Mouse (Mus musculus): ENCODE data around the gene Arhgdib. TPM values are rescaled to one million over a fixed set of nuclear protein-coding genes. Genes with fewer than 3 reads are reported as not detected.

Arhgdib gene
- total and polyA plus RNA-seq, 3 experiments = 321 to 1,150 (median 355) TPM

DNA sequence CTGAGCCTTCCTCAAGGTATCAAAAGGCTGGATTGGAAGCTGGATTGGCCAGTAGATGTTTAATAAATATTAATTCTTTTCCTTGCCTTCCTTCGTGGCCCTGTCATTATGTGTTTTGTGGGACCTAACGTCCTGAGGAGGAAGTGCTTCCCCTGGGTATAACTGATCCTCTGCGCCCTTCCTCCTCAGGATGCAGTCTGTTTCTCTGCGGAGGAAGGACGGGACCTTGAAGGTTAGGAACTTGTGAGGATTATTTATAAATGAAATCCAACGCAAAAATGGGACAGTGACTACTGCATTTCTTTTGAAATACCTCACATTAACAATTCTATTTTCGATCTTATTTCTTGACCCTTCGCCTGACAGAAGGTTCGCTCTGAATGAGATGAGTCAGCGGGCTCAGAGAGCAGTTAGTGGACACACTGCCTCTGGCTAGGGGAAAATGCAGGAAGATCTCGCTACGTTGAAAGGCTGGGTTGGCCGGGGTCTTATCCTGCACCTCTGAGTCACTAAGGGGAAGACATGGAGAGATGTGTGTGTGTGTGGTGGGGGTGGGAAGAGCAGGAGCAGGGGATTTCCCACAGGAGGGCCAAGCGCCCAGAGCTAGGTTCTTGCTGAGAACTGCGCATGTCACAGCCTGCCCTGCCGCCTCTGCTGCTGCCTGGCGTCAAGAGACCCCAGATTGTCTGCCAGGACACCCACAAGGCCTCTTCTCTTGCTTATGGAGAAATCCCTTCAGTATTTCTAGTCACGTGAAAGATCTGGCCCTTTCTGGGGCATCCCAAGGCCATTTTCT is 3.2 kb downstream of the Arhgdib start (continued):
- TF ChIP-seq TCF12 (IDR thresholded peaks at IDR 0.05; ENCODE audit: low read depth, low read length) (peak; percentile 73), GABPA (IDR thresholded peaks at IDR 0.05; ENCODE audit: insufficient replicate concordance, low read depth, low read length) (no peak), MAFK (IDR thresholded peaks at IDR 0.05; ENCODE audit: insufficient replicate concordance, low read length) (no peak), KAT2A (IDR thresholded peaks at IDR 0.05; ENCODE audit: insufficient replicate concordance, low read length) (no peak), MXI1 (IDR thresholded peaks at IDR 0.05; ENCODE audit: low read depth, low read length) (peak; percentile 7; the same call in 1 of the 2 replicates), HCFC1 (IDR thresholded peaks at IDR 0.05; ENCODE audit: low read depth, low read length) (no peak), RAD21 (IDR thresholded peaks at IDR 0.05; ENCODE audit: low read depth, low read length) (no peak), MEF2A (IDR thresholded peaks at IDR 0.05; ENCODE audit: borderline replicate concordance, low read depth, low read length) (peak; percentile 64; the same call in 1 of the 2 replicates), USF1 (IDR thresholded peaks at IDR 0.05; ENCODE audit: low read depth, low read length) (no peak), IRF4 (IDR thresholded peaks at IDR 0.05; ENCODE audit: low read depth, low read length) (peak; percentile 23; the same call in 1 of the 2 replicates), JUN (IDR thresholded peaks at IDR 0.05; ENCODE audit: insufficient read depth, low read depth, low read length) (no peak), BHLHE40 (IDR thresholded peaks at IDR 0.05; ENCODE audit: low read depth, low read length) (peak; percentile 28; the same call in 1 of the 2 replicates)

DNA sequence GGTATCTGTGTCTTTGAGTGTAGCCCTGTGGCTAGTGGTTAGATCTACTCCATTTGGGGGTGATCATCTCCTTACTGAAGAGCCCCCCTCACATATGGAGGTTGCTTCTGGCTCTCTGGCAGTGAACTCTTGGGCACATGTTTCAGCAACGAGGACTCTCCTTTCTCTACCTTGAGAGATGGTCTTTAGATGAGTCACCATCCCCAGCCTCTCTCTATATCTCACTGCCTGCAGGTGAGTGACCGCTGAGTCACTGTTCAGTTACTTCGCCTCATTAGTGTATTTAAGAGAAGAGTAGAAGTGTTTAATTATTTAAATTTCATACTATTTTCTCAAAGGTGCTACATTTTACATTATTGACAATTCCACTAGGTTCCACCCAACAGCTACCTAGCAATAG is 4.6 kb downstream of the Arhgdib start:
- Histone ChIP-seq H3K4me2 (ENCODE audit: insufficient read depth, low read depth, poor library complexity, severe bottlenecking) (peak overlapping the region; percentile 99), H3K9ac (ENCODE audit: insufficient read depth, low read depth) (peak overlapping the region; percentile 90), H3K79me2 (replicated peaks; ENCODE audit: control insufficient read depth, extremely low read depth, insufficient read depth, poor library complexity, severe bottlenecking) (peaks cover 89% of the 10 kb centered on the region), H3K36me3 (replicated peaks in 1 of 2; ENCODE audit: control insufficient read depth in 1 of 2, insufficient read depth in 1 of 2, low read length in 1 of 2) (peaks cover 42 to 53% of the 10 kb centered on the region in 2 experiments), H3K4me1 (ENCODE audit: control insufficient read depth in 1 of 2, insufficient read depth in 2 of 2) (peaks cover 10 to 35% of the 10 kb centered on the region in 2 experiments), H3K9me3 (replicated peaks; ENCODE audit: low read length) (no peaks in the 10 kb centered on the region), H3K27ac (ENCODE audit: insufficient read depth, low read depth) (peak overlapping the region; percentile 94; the same call in 1 of the 2 replicates), H3K4me3 (replicated peaks in 1 of 3; ENCODE audit: low read depth in 2 of 3, low read length in 2 of 3, poor library complexity in 1 of 3) (peak overlapping the region; percentile 4 to 70 (median 58)), H3K27me3 (replicated peaks) (no peaks in the 10 kb centered on the region)
- DNase-seq (ENCODE audit: extremely low read depth) = no peak
- TF ChIP-seq POLR2AphosphoS2 (IDR thresholded peaks at IDR 0.05; ENCODE audit: low read depth, low read length) (no peak), BHLHE40 (IDR thresholded peaks at IDR 0.05; ENCODE audit: low read depth, low read length) (0 out of 2 replicates have a peak, but pooled peaks have one; percentile 23), MYC (IDR thresholded peaks at IDR 0.05; ENCODE audit: low read depth, low read length) (peak; percentile 59; the same call in 1 of the 2 replicates), UBTF (IDR thresholded peaks at IDR 0.05; ENCODE audit: low read depth, low read length) (no peak), USF2 (conservative IDR thresholded peaks at IDR 0.05; ENCODE audit: low read depth, low read length) (no peak), JUND (conservative IDR thresholded peaks at IDR 0.05; ENCODE audit: low read depth, low read length) (peak; percentile 35; the same call in 1 of the 2 replicates), MAX (IDR thresholded peaks at IDR 0.05; ENCODE audit: low read length) (no peak), MAFK (IDR thresholded peaks at IDR 0.05; ENCODE audit: insufficient replicate concordance, low read length) (peak; percentile 69; the same call in 1 of the 2 replicates), MXI1 (IDR thresholded peaks at IDR 0.05; ENCODE audit: low read depth, low read length) (peak; percentile 34; the same call in 1 of the 2 replicates)
- in situ Hi-C loops (cut with MboI; ENCODE audit: low pct_ligation_motif_present, low pct_unique_long_range_greater_than_20kb, low sequenced_read_pairs) = no loop called here
- dilution Hi-C loops (cut with MboI; ENCODE audit: extremely low pct_ligation_motif_present, extremely low pct_unique_long_range_greater_than_20kb, low sequenced_read_pairs) = no loop called here
